Mouse (Mus musculus): ENCODE results near the gene Bnc2. TPM values are rescaled to one million over a fixed set of nuclear protein-coding genes. Genes with fewer than 3 reads are reported as not detected.
A peak's percentile ranks its signal among the peaks of the same experiment; 100 is the strongest.

The Bnc2 gene
- polyA plus RNA-seq, 1 experiment from 2014 or later = 17.3 TPM

- H3K36me3 ChIP-seq = no peaks in the 10 kb centered on the region
- H3K4me3 ChIP-seq (replicated peaks) = no peak overlapping the region
- no peak overlapping the region for H3K4me2 ChIP-seq (replicated peaks)
- H3K9me3 ChIP-seq (replicated peaks) = no peaks in the 10 kb centered on the region
- peak; percentile 83 for ATAC-seq (ENCODE audit: insufficient number of reproducible peaks, low FRiP score, low TSS enrichment, low read depth)
- H3K4me1 ChIP-seq = peaks cover 27% of the 10 kb centered on the region
- WGBS = 26% methylated on average over 10 of the region's 10 CpGs
- H3K27me3 ChIP-seq = no peaks in the 10 kb centered on the region
- no peak overlapping the region for H3K27ac ChIP-seq (replicated peaks)
- H3K9ac ChIP-seq = no peak overlapping the region
Observed at GRCm38 (mm10) chr4:84457512-84458217, 217.4 kb downstream of the Bnc2 start.

- no peaks in the 10 kb centered on the region for H3K36me3 ChIP-seq
- peaks cover 27% of the 10 kb centered on the region for H3K4me1 ChIP-seq
- H3K9ac ChIP-seq = no peak overlapping the region
- no peak overlapping the region; the same call in 1 of the 2 replicates for H3K27ac ChIP-seq (replicated peaks)
- H3K4me2 ChIP-seq (replicated peaks) = peak overlapping the region; percentile 23
- WGBS = 40% methylated on average over 5 of the region's 5 CpGs
- no peaks in the 10 kb centered on the region for H3K9me3 ChIP-seq (replicated peaks)
- ATAC-seq (ENCODE audit: insufficient number of reproducible peaks, low FRiP score, low TSS enrichment, low read depth) = no peak
- no peak overlapping the region for H3K4me3 ChIP-seq (replicated peaks)
- no peaks in the 10 kb centered on the region for H3K27me3 ChIP-seq
Observed at GRCm38 (mm10) chr4:84456853-84457249, 218.2 kb downstream of the Bnc2 start.

- H3K4me1 ChIP-seq = peaks cover 27% of the 10 kb centered on the region
- 36% methylated on average over 16 of the region's 16 CpGs for WGBS
- H3K9ac ChIP-seq = no peak overlapping the region
- no peaks in the 10 kb centered on the region for H3K27me3 ChIP-seq
- peak overlapping the region; percentile 23 for H3K4me2 ChIP-seq (replicated peaks)
- no peak overlapping the region; the same call in 1 of the 2 replicates for H3K27ac ChIP-seq (replicated peaks)
- H3K9me3 ChIP-seq (replicated peaks) = no peaks in the 10 kb centered on the region
- no peaks in the 10 kb centered on the region for H3K36me3 ChIP-seq
- ATAC-seq (ENCODE audit: insufficient number of reproducible peaks, low FRiP score, low TSS enrichment, low read depth) = no peak
- no peak overlapping the region for H3K4me3 ChIP-seq (replicated peaks)
Observed at GRCm38 (mm10) chr4:84456198-84456852, 218.8 kb downstream of the Bnc2 start.

- Histone ChIP-seq H3K4me1 (peaks cover 32% of the 10 kb centered on the region), H3K4me2 (replicated peaks) (no peak overlapping the region), H3K27ac (replicated peaks) (no peak overlapping the region), H3K9ac (no peak overlapping the region), H3K36me3 (no peaks in the 10 kb centered on the region), H3K27me3 (no peaks in the 10 kb centered on the region), H3K4me3 (replicated peaks) (no peak overlapping the region), H3K9me3 (replicated peaks) (no peaks in the 10 kb centered on the region)
- WGBS = 55% methylated on average over 3 of the region's 3 CpGs
- no peak for ATAC-seq (ENCODE audit: insufficient number of reproducible peaks, low FRiP score, low TSS enrichment, low read depth)
Observed at GRCm38 (mm10) chr4:84454493-84454892, 220.6 kb downstream of the Bnc2 start.

- Histone ChIP-seq H3K4me3 (replicated peaks) (no peak overlapping the region), H3K9ac (no peak overlapping the region), H3K4me2 (replicated peaks) (no peak overlapping the region), H3K27ac (replicated peaks) (no peak overlapping the region), H3K36me3 (no peaks in the 10 kb centered on the region), H3K27me3 (no peaks in the 10 kb centered on the region), H3K9me3 (replicated peaks) (no peaks in the 10 kb centered on the region), H3K4me1 (peaks cover 32% of the 10 kb centered on the region)
- no peak for ATAC-seq (ENCODE audit: insufficient number of reproducible peaks, low FRiP score, low TSS enrichment, low read depth)
- 55% methylated on average over 4 of the region's 4 CpGs for WGBS
Observed at GRCm38 (mm10) chr4:84453586-84453985, 221.5 kb downstream of the Bnc2 start.

- WGBS = 84% methylated on average over 3 of the region's 3 CpGs
- no peak overlapping the region for H3K4me3 ChIP-seq (replicated peaks)
- no peak overlapping the region for H3K9ac ChIP-seq
- no peak for ATAC-seq (ENCODE audit: insufficient number of reproducible peaks, low FRiP score, low TSS enrichment, low read depth)
- H3K27ac ChIP-seq (replicated peaks) = no peak overlapping the region
- no peaks in the 10 kb centered on the region for H3K36me3 ChIP-seq
- no peaks in the 10 kb centered on the region for H3K9me3 ChIP-seq (replicated peaks)
- H3K4me1 ChIP-seq = peaks cover 29% of the 10 kb centered on the region
- no peaks in the 10 kb centered on the region for H3K27me3 ChIP-seq
- H3K4me2 ChIP-seq (replicated peaks) = no peak overlapping the region
Observed at GRCm38 (mm10) chr4:84452642-84453041, 222.4 kb downstream of the Bnc2 start.

DNA sequence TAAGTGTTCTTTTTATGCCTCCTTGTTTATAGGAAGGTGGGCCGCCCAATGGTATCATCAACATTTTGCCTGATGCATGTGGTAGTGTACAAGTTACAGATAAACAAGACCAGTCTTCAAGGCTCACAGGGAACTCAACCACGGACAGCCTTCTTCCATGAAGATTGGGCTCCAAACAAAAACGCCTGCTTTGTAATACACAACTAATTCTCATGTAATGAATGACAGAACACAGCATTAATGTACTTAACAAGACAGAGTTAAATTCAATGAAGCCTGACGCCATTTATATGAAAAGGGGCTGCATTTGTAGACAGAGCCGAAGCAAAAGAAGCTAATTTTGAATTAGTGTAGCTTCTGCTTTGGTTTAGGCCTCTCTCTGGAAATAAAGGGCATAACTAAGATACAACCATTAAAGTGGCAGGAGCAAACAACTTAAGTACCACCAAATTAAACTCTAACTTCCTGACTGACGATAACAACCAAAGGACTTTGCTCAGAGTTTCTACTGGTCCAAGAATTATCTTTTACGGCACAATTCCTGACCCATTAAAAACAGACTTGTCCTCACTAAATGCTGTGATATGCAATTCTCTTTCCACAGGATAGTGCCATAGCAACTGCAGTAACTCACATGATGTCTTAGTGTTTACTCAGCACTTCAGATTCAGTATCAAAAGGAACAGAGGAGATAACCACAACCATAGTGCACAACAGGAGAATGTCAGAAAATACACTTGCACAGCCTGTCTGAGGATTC lies 225.6 kb downstream of the Bnc2 start:
- no peak overlapping the region for H3K27ac ChIP-seq (replicated peaks)
- no peak overlapping the region for H3K9ac ChIP-seq
- H3K4me2 ChIP-seq (replicated peaks) = no peak overlapping the region
- H3K4me3 ChIP-seq (replicated peaks) = no peak overlapping the region
- no peaks in the 10 kb centered on the region for H3K27me3 ChIP-seq
- WGBS = 72% methylated on average over 7 of the region's 7 CpGs
- ATAC-seq (ENCODE audit: insufficient number of reproducible peaks, low FRiP score, low TSS enrichment, low read depth) = no peak
- H3K4me1 ChIP-seq = peaks cover 9% of the 10 kb centered on the region
- H3K9me3 ChIP-seq (replicated peaks) = no peaks in the 10 kb centered on the region
- H3K36me3 ChIP-seq = no peaks in the 10 kb centered on the region

DNA sequence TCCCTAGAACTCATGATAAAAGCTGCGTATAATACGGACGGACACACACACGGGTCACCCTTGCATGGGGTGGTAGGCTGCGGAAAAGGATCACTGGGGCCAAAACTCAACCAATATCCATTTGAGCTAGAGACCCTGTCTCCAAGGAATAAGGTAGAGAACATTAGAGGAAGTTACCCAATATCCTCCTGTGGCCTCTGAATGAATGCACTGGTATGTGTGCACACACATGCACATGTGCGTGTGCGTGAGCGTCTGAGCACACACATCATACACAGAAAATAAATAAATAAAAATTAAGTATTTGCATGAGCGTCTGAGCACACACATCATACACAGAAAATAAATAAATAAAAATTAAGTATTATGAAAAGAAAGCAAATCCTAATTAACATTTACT lies 241.8 kb downstream of the Bnc2 start:
- H3K36me3 ChIP-seq = no peaks in the 10 kb centered on the region
- H3K27ac ChIP-seq (replicated peaks) = no peak overlapping the region
- no peak overlapping the region for H3K4me3 ChIP-seq (replicated peaks)
- no peak overlapping the region for H3K9ac ChIP-seq
- no peaks in the 10 kb centered on the region for H3K4me1 ChIP-seq
- no peaks in the 10 kb centered on the region for H3K9me3 ChIP-seq (replicated peaks)
- ATAC-seq (ENCODE audit: insufficient number of reproducible peaks, low FRiP score, low TSS enrichment, low read depth) = no peak
- no peaks in the 10 kb centered on the region for H3K27me3 ChIP-seq
- WGBS = 95% methylated on average over 9 of the region's 9 CpGs
- no peak overlapping the region for H3K4me2 ChIP-seq (replicated peaks)

- Histone ChIP-seq H3K4me2 (replicated peaks) (no peak overlapping the region), H3K27me3 (no peaks in the 10 kb centered on the region), H3K9me3 (replicated peaks) (no peaks in the 10 kb centered on the region), H3K9ac (no peak overlapping the region), H3K27ac (replicated peaks) (no peak overlapping the region), H3K4me1 (no peaks in the 10 kb centered on the region), H3K36me3 (no peaks in the 10 kb centered on the region), H3K4me3 (replicated peaks) (no peak overlapping the region)
- 42% methylated on average over 6 of the region's 6 CpGs for WGBS
- no peak for ATAC-seq (ENCODE audit: insufficient number of reproducible peaks, low FRiP score, low TSS enrichment, low read depth)
Observed at GRCm38 (mm10) chr4:84431677-84432515, 243.2 kb downstream of the Bnc2 start.

GRCm38 (mm10) chr4:84427955-84428354 lies 247.1 kb downstream of the Bnc2 start:
- no peaks in the 10 kb centered on the region for H3K27me3 ChIP-seq
- H3K4me1 ChIP-seq = no peaks in the 10 kb centered on the region
- H3K9me3 ChIP-seq (replicated peaks) = no peaks in the 10 kb centered on the region
- H3K27ac ChIP-seq (replicated peaks) = no peak overlapping the region
- H3K9ac ChIP-seq = no peak overlapping the region
- 79% methylated on average over 3 of the region's 3 CpGs for WGBS
- H3K4me2 ChIP-seq (replicated peaks) = no peak overlapping the region
- no peak for ATAC-seq (ENCODE audit: insufficient number of reproducible peaks, low FRiP score, low TSS enrichment, low read depth)
- H3K4me3 ChIP-seq (replicated peaks) = no peak overlapping the region
- H3K36me3 ChIP-seq = no peaks in the 10 kb centered on the region

DNA sequence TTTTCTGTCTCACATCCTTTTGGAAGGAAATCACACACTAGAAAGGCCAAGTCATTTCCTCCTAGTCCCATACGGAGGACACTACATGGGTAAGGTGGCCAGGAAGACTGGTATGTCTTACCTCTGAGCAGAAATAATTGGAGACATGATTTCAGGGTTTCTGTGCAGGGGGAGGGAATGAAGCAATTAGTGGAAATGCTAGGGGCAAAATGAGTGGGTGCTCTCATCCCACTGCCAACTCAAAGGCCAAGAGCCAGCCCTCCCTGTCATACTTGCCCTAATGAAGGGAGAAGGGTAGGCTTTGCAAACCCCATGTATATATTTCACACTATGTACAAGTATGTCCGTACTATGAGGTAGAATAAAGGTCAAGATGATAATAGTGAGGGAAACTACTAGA lies 263.6 kb downstream of the Bnc2 start:
- no peak for ATAC-seq (ENCODE audit: insufficient number of reproducible peaks, low FRiP score, low TSS enrichment, low read depth)
- 70% methylated on average over 2 of the region's 2 CpGs for WGBS

More for the DNA sequence above, 263.6 kb downstream of the Bnc2 start:
- Histone ChIP-seq H3K36me3 (no peaks in the 10 kb centered on the region), H3K4me3 (replicated peaks) (no peak overlapping the region), H3K9me3 (replicated peaks) (no peaks in the 10 kb centered on the region), H3K4me1 (peaks cover 8% of the 10 kb centered on the region; the same call in 1 of the 2 replicates), H3K9ac (no peak overlapping the region), H3K4me2 (replicated peaks) (no peak overlapping the region), H3K27ac (replicated peaks) (no peak overlapping the region), H3K27me3 (no peaks in the 10 kb centered on the region)
